Mouse (Mus musculus): ENCODE measurements around the gene Gimap4.

DNA sequence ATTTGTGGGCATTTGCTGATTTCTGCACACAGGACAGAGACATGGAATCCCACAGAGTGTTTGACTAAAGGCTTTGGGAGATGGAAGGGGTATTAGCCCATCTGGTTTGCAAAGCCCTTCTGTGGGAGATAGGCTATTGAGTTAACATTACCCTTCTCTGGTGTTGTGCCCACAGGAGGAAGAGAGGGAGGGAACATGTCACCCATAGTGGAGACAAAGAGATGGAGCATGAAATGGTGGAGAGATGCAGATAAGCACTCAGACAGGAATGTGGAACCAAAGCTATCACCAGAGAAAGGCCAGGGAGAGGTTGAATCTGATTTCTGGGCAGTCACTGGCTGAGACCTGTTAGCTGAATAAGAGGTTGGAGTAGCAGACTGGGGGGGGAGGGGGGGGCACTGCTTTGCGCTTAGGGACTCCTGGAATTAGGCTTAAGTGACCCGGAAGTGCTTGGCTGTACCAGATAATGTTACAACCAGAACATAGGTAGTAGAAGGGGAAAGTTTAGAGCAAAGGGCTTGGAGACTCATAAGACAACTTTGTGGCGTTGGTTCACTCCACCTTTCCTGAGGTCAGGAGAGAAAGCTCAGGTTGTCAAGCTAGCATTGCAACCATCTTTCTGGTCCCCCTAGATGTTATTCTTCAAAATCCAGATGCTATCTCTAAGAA lies 56.3 kb downstream of the Gimap4 start:
- TF ChIP-seq CTCF (IDR thresholded peaks at IDR 0.05) (no peak), POLR2A (IDR thresholded peaks at IDR 0.05; ENCODE audit: insufficient read depth, low read depth, low read length) (no peak), EP300 (IDR thresholded peaks at IDR 0.05; ENCODE audit: insufficient read depth, low read depth, low read length) (no peak)
